7 mouse cellular contexts compared by ENCODE assay signal in the genomic region with DNA sequence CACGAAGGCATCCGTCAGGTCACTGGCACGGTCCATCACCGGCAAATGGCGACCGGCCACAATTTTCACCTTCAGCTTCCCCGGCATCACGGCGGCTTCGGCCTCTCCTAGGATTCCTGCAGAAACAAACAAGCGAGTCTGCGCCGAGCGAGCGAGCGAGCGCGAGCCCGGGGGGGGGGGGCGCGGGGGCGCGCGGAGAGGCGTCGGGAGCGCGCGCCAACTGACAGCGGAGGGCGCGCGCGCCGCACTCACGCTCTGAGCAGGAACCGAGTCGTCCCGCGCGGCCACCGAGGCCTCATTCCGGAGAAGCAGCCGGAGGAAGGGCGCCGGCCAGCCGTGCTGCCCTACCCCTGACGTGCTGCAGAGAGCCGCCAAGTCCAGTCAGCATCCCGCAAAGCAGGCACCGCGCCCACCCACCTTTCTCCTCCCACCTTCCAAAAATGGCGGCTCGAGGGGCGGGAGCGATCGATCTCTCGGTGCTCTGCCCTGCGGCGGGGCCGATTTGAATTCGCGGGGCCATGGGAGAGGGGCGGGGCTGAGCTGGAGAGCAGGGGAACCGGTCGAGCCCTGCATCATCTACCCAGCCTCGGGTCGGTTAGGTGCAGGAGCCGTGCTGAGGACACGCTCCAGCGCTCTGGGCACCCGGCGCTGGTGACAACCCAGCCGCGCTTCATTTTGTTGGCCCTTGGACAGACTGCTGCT. TPM values are rescaled to one million over a fixed set of nuclear protein-coding genes. Genes with fewer than 3 reads are reported as not detected.
DNase-seq lines count a peak whose midpoint lies in the region; ATAC-seq and TF ChIP-seq lines count a peak whose summit lies in the region.

TSS of gene C2cd5 (minus strand) at position 461 of the 702 bp plus-strand sequence.

- intact Hi-C loops in left cerebral cortex, postnatal 4 days (cut with DNase I), result loop anchor here (10.0 kb wide), 1 partner anchor 65 kb away; the partner anchor contains the start of gene Etnk1

- peak within 1 kb of the TSS; percentile 73 for H3K4me3 ChIP-seq in intestine, postnatal 0 days (ENCODE audit: low read depth, low read length)
- H3K4me3 ChIP-seq in midbrain, embryonic 12.5 days, result peak within 1 kb of the TSS; percentile 93
- H3K4me3 ChIP-seq in small intestine, adult 2 months (ENCODE audit: low read depth, low read length), result peak within 1 kb of the TSS; percentile 90

- H3K4me1 ChIP-seq in intestine, postnatal 0 days (replicated peaks; ENCODE audit: control insufficient read depth, insufficient read depth, low read length), result no peaks in the 10 kb centered on the region
- H3K4me1 ChIP-seq in midbrain, embryonic 12.5 days, result peaks cover 15% of the 10 kb centered on the region
- peaks cover 2% of the 10 kb centered on the region; the same call in 1 of the 2 replicates for H3K4me1 ChIP-seq in small intestine, adult 2 months (ENCODE audit: control insufficient read depth, insufficient read depth, insufficient read length, low read length)

- peak; percentile 95 for DNase-seq in adrenal gland, adult 8-10 months
- DNase-seq in embryo, embryonic 9.5 days (ENCODE audit: extremely low spot score), result peak; percentile 98
- peak; percentile 94 to 98 for DNase-seq in gastrocnemius, postnatal 4 days (ENCODE audit: low spot score in 2 of 2)
- peak; percentile 99 for DNase-seq in left cerebral cortex, postnatal 4 days

- 0% methylated on average over 61 of the region's 75 CpGs for WGBS in intestine, postnatal 0 days
- WGBS in midbrain, embryonic 12.5 days, result under 1% methylated on average over 53 of the region's 75 CpGs
- WGBS in small intestine, adult 2 months, result 1% methylated on average over 73 of the region's 75 CpGs

- TF ChIP-seq POLR2A in small intestine, adult 2 months (IDR thresholded peaks at IDR 0.05; ENCODE audit: low read depth, low read length), result no peak; the same call in 1 of the 2 replicates

- peak within 1 kb of the TSS; percentile 84 for H3K4me2 ChIP-seq in intestine, postnatal 0 days (replicated peaks; ENCODE audit: low read depth)
- H3K4me2 ChIP-seq in midbrain, embryonic 12.5 days (replicated peaks), result peak within 1 kb of the TSS; percentile 79

- peaks cover 2% of the 10 kb centered on the region; the same call in 1 of the 2 replicates for H3K36me3 ChIP-seq in intestine, postnatal 0 days (ENCODE audit: control insufficient read depth, insufficient read depth)
- H3K36me3 ChIP-seq in midbrain, embryonic 12.5 days, result peaks cover 5% of the 10 kb centered on the region; the same call in 1 of the 2 replicates
- H3K36me3 ChIP-seq in small intestine, adult 2 months (ENCODE audit: control insufficient read depth, insufficient read depth, low read length), result no peaks in the 10 kb centered on the region

- H3K9ac ChIP-seq in intestine, postnatal 0 days (ENCODE audit: low read depth, low read length), result peak within 1 kb of the TSS; percentile 75
- peak within 1 kb of the TSS; percentile 86 for H3K9ac ChIP-seq in midbrain, embryonic 12.5 days (replicated peaks)

- H3K27ac ChIP-seq in intestine, postnatal 0 days (ENCODE audit: low read depth, low read length), result peak within 1 kb of the TSS; percentile 87
- peak within 1 kb of the TSS; percentile 97 for H3K27ac ChIP-seq in midbrain, embryonic 12.5 days (replicated peaks)
- peak within 1 kb of the TSS; percentile 88 for H3K27ac ChIP-seq in small intestine, adult 2 months (ENCODE audit: insufficient read depth, low read depth, low read length)

- no peaks in the 10 kb centered on the region for H3K27me3 ChIP-seq in intestine, postnatal 0 days (replicated peaks; ENCODE audit: control insufficient read depth, insufficient read depth, low read length)
- H3K27me3 ChIP-seq in midbrain, embryonic 12.5 days, result no peaks in the 10 kb centered on the region
- no peaks in the 10 kb centered on the region for H3K27me3 ChIP-seq in small intestine, adult 2 months (ENCODE audit: control insufficient read depth, insufficient read depth, low read length)

- H3K9me3 ChIP-seq in intestine, postnatal 0 days (ENCODE audit: control insufficient read depth), result no peaks in the 10 kb centered on the region
- 0 out of 2 replicates have a peak, but pooled peaks cover 6% of the 10 kb centered on the region for H3K9me3 ChIP-seq in midbrain, embryonic 12.5 days

- no peak for TF ChIP-seq CTCF in intestine, postnatal 0 days (IDR thresholded peaks at IDR 0.05; ENCODE audit: low read depth)
- TF ChIP-seq CTCF in small intestine, adult 2 months (IDR thresholded peaks at IDR 0.05; ENCODE audit: extremely low read depth, insufficient read length, insufficient replicate concordance, low read depth, low read length), result no peak

- ATAC-seq in intestine, postnatal 0 days, result peak; percentile 97
- ATAC-seq in midbrain, embryonic 12.5 days (ENCODE audit: low FRiP score, low read depth), result peak; percentile 97

RNA-seq across cellular contexts. Expression of gene C2cd5, which starts in this region (rescaled TPM):
- 10 to 100 TPM; 18.8 to 47.8 (median 33.3) TPM for total RNA-seq in adrenal gland, adult 8-10 months (2022)
- total RNA-seq in gastrocnemius, postnatal 4 days (2021), result 10 to 100 TPM; 22.8 to 27.9 TPM
- 10.2 and 10.4 TPM in 2 replicates for polyA plus RNA-seq in intestine, postnatal 0 days (2015; fragmentation: Nextera tagmentation; extraction: Ambion mirVana)
- total RNA-seq in left cerebral cortex, postnatal 4 days (2021), result 10 to 100 TPM; 82.9 to 84.7 TPM
- 46.7 and 48.7 TPM in 2 replicates for polyA plus RNA-seq in midbrain, embryonic 12.5 days (2016; fragmentation: Nextera tagmentation; extraction: Ambion mirVana)
- 5.8 and 15.9 TPM in 2 replicates for polyA plus RNA-seq in small intestine, adult 2 months (2012; rRNA removed)

Comparison
In these comparisons a context has a peak if more than half of its experiments do, and no peak if none do; other contexts are left out.
1. Peak in every context shown above with its lines: DNase-seq, ATAC-seq, H3K4me3 ChIP-seq and H3K27ac ChIP-seq.